Mouse (Mus musculus): Measurements from ENCODE around the gene Spats1. TPM values are rescaled to one million over a fixed set of nuclear protein-coding genes. Genes with fewer than 3 reads are reported as not detected.
"Not testable (repeated sequence)": the region's sequence is repeated elsewhere in the genome, so short reads cannot be mapped to it uniquely, and the experiment has no call there.

Gene Spats1
- polyA plus RNA-seq, 1 experiment from 2014 or later = 0.57 TPM

GRCm38 (mm10) chr17:45417387-45417786 lies 57.8 kb downstream of the Spats1 start:
- Histone ChIP-seq H3K27me3 (ENCODE audit: insufficient read depth, poor library complexity, severe bottlenecking) (no peaks in the 10 kb centered on the region), H3K27ac (no peak overlapping the region), H3K4me3 (no peak overlapping the region), H3K9me3 (no peaks in the 10 kb centered on the region), H3K36me3 (peaks cover 82% of the 10 kb centered on the region), H3K4me1 (no peaks in the 10 kb centered on the region)
- no peak for DNase-seq (ENCODE audit: low spot score)
- WGBS = 74% methylated on average over 2 of the region's 2 CpGs

GRCm38 (mm10) chr17:45411617-45412016 lies 63.6 kb downstream of the Spats1 start:
- not testable (repeated sequence) for DNase-seq (ENCODE audit: low spot score); H3K4me1 ChIP-seq
- 90% methylated on average over 2 of the region's 2 CpGs for WGBS

GRCm38 (mm10) chr17:45408719-45409118 lies 66.5 kb downstream of the Spats1 start:
- H3K27ac ChIP-seq = no peak overlapping the region
- no peak for DNase-seq (ENCODE audit: low spot score)
- H3K9me3 ChIP-seq = no peaks in the 10 kb centered on the region
- no peak overlapping the region for H3K4me3 ChIP-seq
- 93% methylated on average over 2 of the region's 2 CpGs for WGBS
- no peaks in the 10 kb centered on the region for H3K4me1 ChIP-seq
- H3K36me3 ChIP-seq = peaks cover 90% of the 10 kb centered on the region
- no peaks in the 10 kb centered on the region for H3K27me3 ChIP-seq (ENCODE audit: insufficient read depth, poor library complexity, severe bottlenecking)

More at GRCm38 (mm10) chr17:45411617-45412016, 63.6 kb downstream of the Spats1 start:
- H3K4me3 ChIP-seq; H3K27ac ChIP-seq; H3K27me3 ChIP-seq (ENCODE audit: insufficient read depth, poor library complexity, severe bottlenecking); H3K9me3 ChIP-seq: not testable (repeated sequence)
- peaks cover 98% of the 10 kb centered on the region for H3K36me3 ChIP-seq

GRCm38 (mm10) chr17:45406281-45406680 lies 68.9 kb downstream of the Spats1 start:
- H3K9me3 ChIP-seq = no peaks in the 10 kb centered on the region
- DNase-seq (ENCODE audit: low spot score) = no peak
- no peaks in the 10 kb centered on the region for H3K27me3 ChIP-seq (ENCODE audit: insufficient read depth, poor library complexity, severe bottlenecking)
- peaks cover 3% of the 10 kb centered on the region for H3K4me1 ChIP-seq
- no peak overlapping the region for H3K27ac ChIP-seq
- WGBS = 96% methylated on average over 10 of the region's 10 CpGs
- H3K36me3 ChIP-seq = peaks cover 77% of the 10 kb centered on the region
- no peak overlapping the region for H3K4me3 ChIP-seq

GRCm38 (mm10) chr17:45403207-45403606 lies 72.0 kb downstream of the Spats1 start:
- no peaks in the 10 kb centered on the region for H3K9me3 ChIP-seq
- no peaks in the 10 kb centered on the region for H3K27me3 ChIP-seq (ENCODE audit: insufficient read depth, poor library complexity, severe bottlenecking)
- no peak overlapping the region for H3K27ac ChIP-seq
- WGBS = 28% methylated on average over 3 of the region's 3 CpGs
- H3K36me3 ChIP-seq = peaks cover 49% of the 10 kb centered on the region
- no peak for DNase-seq (ENCODE audit: low spot score)
- no peak overlapping the region for H3K4me3 ChIP-seq
- peaks cover 25% of the 10 kb centered on the region for H3K4me1 ChIP-seq

GRCm38 (mm10) chr17:45402601-45403000 lies 72.6 kb downstream of the Spats1 start:
- Histone ChIP-seq H3K36me3 (peaks cover 43% of the 10 kb centered on the region), H3K4me1 (peaks cover 25% of the 10 kb centered on the region), H3K27ac (no peak overlapping the region), H3K4me3 (no peak overlapping the region), H3K27me3 (ENCODE audit: insufficient read depth, poor library complexity, severe bottlenecking) (no peaks in the 10 kb centered on the region), H3K9me3 (no peaks in the 10 kb centered on the region)
- no peak for DNase-seq (ENCODE audit: low spot score)
- 77% methylated on average over 3 of the region's 3 CpGs for WGBS

- H3K27me3 ChIP-seq (ENCODE audit: insufficient read depth, poor library complexity, severe bottlenecking) = no peaks in the 10 kb centered on the region
- H3K9me3 ChIP-seq = no peaks in the 10 kb centered on the region
- no peak overlapping the region for H3K4me3 ChIP-seq
- DNase-seq (ENCODE audit: low spot score) = no peak
- WGBS = 89% methylated on average over 1 of the region's 1 CpGs
- peaks cover 40% of the 10 kb centered on the region for H3K36me3 ChIP-seq
- no peak overlapping the region for H3K27ac ChIP-seq
- H3K4me1 ChIP-seq = peaks cover 25% of the 10 kb centered on the region
Measured at GRCm38 (mm10) chr17:45402126-45402525, 73.1 kb downstream of the Spats1 start.

GRCm38 (mm10) chr17:45401126-45401905 lies 73.9 kb downstream of the Spats1 start:
- H3K9me3 ChIP-seq = no peaks in the 10 kb centered on the region
- DNase-seq (ENCODE audit: low spot score) = no peak
- no peak overlapping the region for H3K27ac ChIP-seq
- H3K36me3 ChIP-seq = peaks cover 32% of the 10 kb centered on the region
- H3K27me3 ChIP-seq (ENCODE audit: insufficient read depth, poor library complexity, severe bottlenecking) = no peaks in the 10 kb centered on the region
- no peak overlapping the region for H3K4me3 ChIP-seq
- 79% methylated on average over 5 of the region's 5 CpGs for WGBS
- H3K4me1 ChIP-seq = peaks cover 25% of the 10 kb centered on the region

GRCm38 (mm10) chr17:45398021-45398420 lies 77.2 kb downstream of the Spats1 start:
- H3K9me3 ChIP-seq = no peaks in the 10 kb centered on the region
- H3K4me1 ChIP-seq = peaks cover 25% of the 10 kb centered on the region
- H3K4me3 ChIP-seq = no peak overlapping the region
- no peaks in the 10 kb centered on the region for H3K27me3 ChIP-seq (ENCODE audit: insufficient read depth, poor library complexity, severe bottlenecking)
- no peak for DNase-seq (ENCODE audit: low spot score)
- H3K36me3 ChIP-seq = peaks cover 23% of the 10 kb centered on the region
- WGBS = 98% methylated on average over 2 of the region's 2 CpGs
- H3K27ac ChIP-seq = no peak overlapping the region

GRCm38 (mm10) chr17:45397541-45397940 lies 77.7 kb downstream of the Spats1 start:
- H3K4me3 ChIP-seq = no peak overlapping the region
- H3K27ac ChIP-seq = no peak overlapping the region
- no peaks in the 10 kb centered on the region for H3K9me3 ChIP-seq
- peaks cover 23% of the 10 kb centered on the region for H3K36me3 ChIP-seq
- 72% methylated on average over 3 of the region's 3 CpGs for WGBS
- H3K4me1 ChIP-seq = peaks cover 25% of the 10 kb centered on the region
- no peak for DNase-seq (ENCODE audit: low spot score)
- H3K27me3 ChIP-seq (ENCODE audit: insufficient read depth, poor library complexity, severe bottlenecking) = no peaks in the 10 kb centered on the region

GRCm38 (mm10) chr17:45394612-45395011 lies 80.6 kb downstream of the Spats1 start:
- Histone ChIP-seq H3K4me3 (no peak overlapping the region), H3K36me3 (peaks cover 49% of the 10 kb centered on the region), H3K4me1 (peaks cover 10% of the 10 kb centered on the region), H3K27ac (no peak overlapping the region), H3K9me3 (no peaks in the 10 kb centered on the region), H3K27me3 (ENCODE audit: insufficient read depth, poor library complexity, severe bottlenecking) (no peaks in the 10 kb centered on the region)
- DNase-seq (ENCODE audit: low spot score) = no peak
- 72% methylated on average over 9 of the region's 9 CpGs for WGBS

GRCm38 (mm10) chr17:45393765-45394164 lies 81.5 kb downstream of the Spats1 start:
- DNase-seq (ENCODE audit: low spot score) = no peak
- Histone ChIP-seq H3K4me3 (no peak overlapping the region), H3K27ac (no peak overlapping the region), H3K9me3 (no peaks in the 10 kb centered on the region), H3K36me3 (peaks cover 53% of the 10 kb centered on the region), H3K4me1 (peaks cover 5% of the 10 kb centered on the region), H3K27me3 (ENCODE audit: insufficient read depth, poor library complexity, severe bottlenecking) (no peaks in the 10 kb centered on the region)
- WGBS = 90% methylated on average over 3 of the region's 3 CpGs

Measured in heart, embryonic 10.5 days (tissue).